Mouse (Mus musculus): Measurements from ENCODE around the gene Tmem41a. TPM values are rescaled to one million over a fixed set of nuclear protein-coding genes. Genes with fewer than 3 reads are reported as not detected.

The Tmem41a gene
- total RNA-seq, 2 experiments from 2014 or later = 5.8 to 6.7 TPM

GRCm38 (mm10) chr16:21904636-21905035 lies 42.7 kb downstream of the Tmem41a start:
- DNase-seq = no peak

DNA sequence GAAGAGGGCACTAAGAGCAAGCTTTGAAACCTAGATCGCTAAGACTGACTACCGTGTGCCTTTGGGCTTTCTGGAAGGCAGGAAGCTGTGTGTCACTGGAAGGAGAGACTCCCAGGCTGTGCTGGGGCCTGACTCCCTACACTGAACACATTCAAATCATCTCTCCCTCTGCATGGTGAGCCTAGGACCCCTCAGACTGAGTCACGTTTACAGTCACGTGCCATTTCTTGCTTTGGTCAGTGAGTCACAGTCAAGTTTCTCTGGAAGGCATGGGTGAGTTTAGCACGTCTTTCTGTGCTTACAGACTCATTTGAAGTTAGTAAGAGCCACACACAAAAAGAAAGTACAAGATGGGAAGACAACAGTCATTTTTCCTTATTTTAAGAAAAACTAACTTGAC lies 46.1 kb downstream of the Tmem41a start:
- no peak for DNase-seq

GRCm38 (mm10) chr16:21893890-21894289 lies 53.5 kb downstream of the Tmem41a start:
- no peak for DNase-seq

GRCm38 (mm10) chr16:21887601-21888000 lies 59.8 kb downstream of the Tmem41a start:
- DNase-seq = no peak

Other genes with a start within 250 kb of the Tmem41a start
- gene Ehhadh, start 159.7 kb downstream of the Tmem41a start, total RNA-seq (2021) = 1 to 10 TPM; 3.2 to 3.4 TPM
- gene Map3k13, start 153.2 kb downstream of the Tmem41a start, total RNA-seq (2021) = under 1 TPM; 0.38 to 0.52 TPM
- gene Liph, start 48.1 kb upstream of the Tmem41a start, total RNA-seq (2021) = under 1 TPM in 1 of 2 experiments, not detected in 1; 0.09 TPM
- 10 to 100 TPM; 21.2 to 22.6 TPM for gene Senp2, start 61.9 kb upstream of the Tmem41a start, total RNA-seq (2021)
- 10 to 100 TPM in 1 of 2 experiments, 1 to 10 TPM in 1; 8.4 to 16.6 TPM for gene Igf2bp2, start 215.7 kb upstream of the Tmem41a start, total RNA-seq (2021)

Data from gastrocnemius, postnatal 10 days (tissue).